Comparison of ENCODE assay signal across 17 mouse cellular contexts in the genomic region with DNA sequence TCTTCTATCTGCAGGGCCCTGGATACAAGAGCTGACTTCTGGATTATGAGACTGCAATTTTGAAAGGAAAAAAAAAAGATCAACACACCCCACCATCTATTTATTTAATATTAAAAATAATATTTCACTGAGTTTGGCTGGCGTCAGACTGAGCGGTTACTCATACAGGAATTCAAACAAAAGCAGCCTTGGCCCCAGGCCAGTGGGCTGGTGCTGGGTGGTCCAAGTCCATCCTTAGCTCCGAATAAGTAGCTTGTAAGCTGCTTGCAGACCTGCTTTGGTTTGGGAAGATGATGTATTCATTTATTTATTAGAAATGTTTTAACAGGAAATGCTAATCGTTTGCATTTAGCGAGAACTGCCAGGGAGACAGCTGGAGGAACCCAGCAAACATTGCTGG. TPM values are rescaled to one million over a fixed set of nuclear protein-coding genes. Genes with fewer than 3 reads are reported as not detected.
DNase-seq lines count a peak whose midpoint lies in the region; ATAC-seq and TF ChIP-seq lines count a peak whose summit lies in the region.
"Had no signal": no experiment of that assay in that cellular context is flagged by ENCODE, and none has a peak within 500 bp of the region (broad histone marks: within the 10 kb centered on the region; RNA-seq: fewer than 3 reads in every experiment).

No protein-coding gene starts in this region.

- no peak for TF ChIP-seq CTCF in intestine, postnatal 0 days (IDR thresholded peaks at IDR 0.05; ENCODE audit: low read depth)

- peaks cover 6% of the 10 kb centered on the region for H3K27me3 ChIP-seq in heart, embryonic 10.5 days (ENCODE audit: insufficient read depth, poor library complexity, severe bottlenecking)
- H3K27me3 ChIP-seq in heart, embryonic 12.5 days (replicated peaks): peaks cover 17% of the 10 kb centered on the region
- H3K27me3 ChIP-seq in intestine, postnatal 0 days (replicated peaks; ENCODE audit: control insufficient read depth, insufficient read depth, low read length): peaks cover 4% of the 10 kb centered on the region; the same call in 1 of the 2 replicates
- 0 out of 2 replicates have a peak, but pooled peaks cover 4% of the 10 kb centered on the region for H3K27me3 ChIP-seq in stomach, embryonic 16.5 days (ENCODE audit: control insufficient read depth, insufficient read depth, low read length)
- H3K27me3 ChIP-seq: midbrain, embryonic 15.5 days had no signal

- H3K9ac ChIP-seq in heart, embryonic 12.5 days: no peak overlapping the region
- H3K9ac ChIP-seq in intestine, postnatal 0 days (ENCODE audit: low read depth, low read length): no peak overlapping the region
- H3K9ac ChIP-seq in stomach, embryonic 16.5 days (ENCODE audit: low read length): no peak overlapping the region
- H3K9ac ChIP-seq: limb, embryonic 13.5 days; midbrain, embryonic 15.5 days had no signal

- no peaks in the 10 kb centered on the region for H3K9me3 ChIP-seq in heart, embryonic 10.5 days
- H3K9me3 ChIP-seq in heart, embryonic 12.5 days (replicated peaks): no peaks in the 10 kb centered on the region
- H3K9me3 ChIP-seq in intestine, postnatal 0 days (ENCODE audit: control insufficient read depth): no peaks in the 10 kb centered on the region
- no peaks in the 10 kb centered on the region for H3K9me3 ChIP-seq in stomach, embryonic 16.5 days (replicated peaks; ENCODE audit: control insufficient read depth, low read length)
- H3K9me3 ChIP-seq: hindbrain, embryonic 10.5 days; limb, embryonic 13.5 days; midbrain, embryonic 15.5 days had no signal

- no peak overlapping the region for H3K27ac ChIP-seq in heart, embryonic 10.5 days
- H3K27ac ChIP-seq in heart, embryonic 12.5 days (ENCODE audit: poor library complexity, severe bottlenecking): no peak overlapping the region
- peak overlapping the region; percentile 46; the same call in 1 of the 2 replicates for H3K27ac ChIP-seq in intestine, postnatal 0 days (ENCODE audit: low read depth, low read length)
- peak overlapping the region; percentile 34; the same call in 1 of the 2 replicates for H3K27ac ChIP-seq in stomach, embryonic 16.5 days (ENCODE audit: low read length)
- H3K27ac ChIP-seq: hindbrain, embryonic 10.5 days; limb, embryonic 13.5 days; macrophage; midbrain, embryonic 15.5 days had no signal

- no peaks in the 10 kb centered on the region for H3K36me3 ChIP-seq in heart, embryonic 10.5 days
- H3K36me3 ChIP-seq in heart, embryonic 12.5 days: no peaks in the 10 kb centered on the region
- no peaks in the 10 kb centered on the region for H3K36me3 ChIP-seq in intestine, postnatal 0 days (ENCODE audit: control insufficient read depth, insufficient read depth)
- no peaks in the 10 kb centered on the region for H3K36me3 ChIP-seq in stomach, embryonic 16.5 days (ENCODE audit: control insufficient read depth, insufficient read depth, low read length)
- H3K36me3 ChIP-seq: hindbrain, embryonic 10.5 days; limb, embryonic 13.5 days; midbrain, embryonic 15.5 days had no signal

- H3K4me3 ChIP-seq in heart, embryonic 10.5 days: no peak overlapping the region
- H3K4me3 ChIP-seq in heart, embryonic 12.5 days: no peak overlapping the region
- no peak overlapping the region for H3K4me3 ChIP-seq in intestine, postnatal 0 days (ENCODE audit: low read depth, low read length)
- H3K4me3 ChIP-seq in stomach, embryonic 16.5 days (replicated peaks; ENCODE audit: low read length): no peak overlapping the region
- H3K4me3 ChIP-seq: hindbrain, embryonic 10.5 days; limb, embryonic 13.5 days; midbrain, embryonic 15.5 days had no signal

- peaks cover 11% of the 10 kb centered on the region; the same call in 1 of the 2 replicates for H3K4me1 ChIP-seq in heart, embryonic 10.5 days
- H3K4me1 ChIP-seq in heart, embryonic 12.5 days (replicated peaks): peaks cover 3% of the 10 kb centered on the region; the same call in 1 of the 2 replicates
- peaks cover 6% of the 10 kb centered on the region; the same call in 1 of the 2 replicates for H3K4me1 ChIP-seq in intestine, postnatal 0 days (replicated peaks; ENCODE audit: control insufficient read depth, insufficient read depth, low read length)
- peaks cover 10% of the 10 kb centered on the region for H3K4me1 ChIP-seq in stomach, embryonic 16.5 days (ENCODE audit: control insufficient read depth, insufficient read depth, low read length)
- H3K4me1 ChIP-seq: limb, embryonic 13.5 days; midbrain, embryonic 15.5 days had no signal

- 79% methylated on average over 5 of the region's 5 CpGs for WGBS in heart, embryonic 10.5 days
- WGBS in heart, embryonic 12.5 days: 72% methylated on average over 5 of the region's 5 CpGs
- WGBS in intestine, postnatal 0 days: 45% methylated on average over 5 of the region's 5 CpGs
- WGBS in stomach, embryonic 16.5 days: 23% methylated on average over 5 of the region's 5 CpGs

- ATAC-seq in heart, embryonic 12.5 days (ENCODE audit: insufficient number of reproducible peaks, low FRiP score): no peak
- no peak for ATAC-seq in intestine, postnatal 0 days
- no peak for ATAC-seq in stomach, embryonic 16.5 days (ENCODE audit: insufficient read depth, low FRiP score)
- ATAC-seq: forebrain, embryonic 14.5 days; midbrain, embryonic 15.5 days had no signal

- no peak overlapping the region for H3K4me2 ChIP-seq in heart, embryonic 12.5 days
- H3K4me2 ChIP-seq in intestine, postnatal 0 days (replicated peaks; ENCODE audit: low read depth): no peak overlapping the region
- no peak overlapping the region for H3K4me2 ChIP-seq in stomach, embryonic 16.5 days (ENCODE audit: low read depth, low read length)
- H3K4me2 ChIP-seq: limb, embryonic 13.5 days; midbrain, embryonic 15.5 days had no signal

- DNase-seq in heart, embryonic 10.5 days (ENCODE audit: low spot score): peak; percentile 58
- DNase-seq in urinary bladder, postnatal 25 days (ENCODE audit: low spot score): peak; percentile 42
- DNase-seq in urinary bladder, postnatal 10 days (ENCODE audit: low spot score): no peak
- no peak for DNase-seq in frontal cortex, postnatal 14 days (ENCODE audit: low spot score in 2 of 2)
- no peak for DNase-seq in spleen, adult 18-20 months
- DNase-seq: adrenal gland, adult 8-10 months; layer of hippocampus, postnatal 36 days; right cerebral cortex, adult 18-20 months had no signal

RNA-seq across cellular contexts. Expression of gene Got1, which starts 38.8 kb away (rescaled TPM):
- 119 and 176 TPM in 2 replicates for polyA plus RNA-seq in heart, embryonic 10.5 days (2016; fragmentation: Nextera tagmentation; extraction: Ambion mirVana)
- 180 and 181 TPM in 2 replicates for polyA plus RNA-seq in heart, embryonic 12.5 days (2016; fragmentation: Nextera tagmentation; extraction: Ambion mirVana)
- 82.3 and 85.0 TPM in 2 replicates for polyA plus RNA-seq in intestine, postnatal 0 days (2015; fragmentation: Nextera tagmentation; extraction: Ambion mirVana)
- polyA plus RNA-seq in stomach, embryonic 16.5 days (2015; fragmentation: Nextera tagmentation; extraction: Ambion mirVana): 34.6 and 42.3 TPM in 2 replicates

RNA-seq across cellular contexts. Expression of gene Nkx2-3, which starts 49.0 kb away (rescaled TPM):
- 0.55 and 2.4 TPM in 2 replicates for polyA plus RNA-seq in heart, embryonic 10.5 days (2016; fragmentation: Nextera tagmentation; extraction: Ambion mirVana)
- not detected in 2 replicates for polyA plus RNA-seq in heart, embryonic 12.5 days (2016; fragmentation: Nextera tagmentation; extraction: Ambion mirVana)
- 54.3 and 56.9 TPM in 2 replicates for polyA plus RNA-seq in intestine, postnatal 0 days (2015; fragmentation: Nextera tagmentation; extraction: Ambion mirVana)
- 7.2 and 11.1 TPM in 2 replicates for polyA plus RNA-seq in stomach, embryonic 16.5 days (2015; fragmentation: Nextera tagmentation; extraction: Ambion mirVana)
- polyA plus RNA-seq: limb, embryonic 13.5 days; macrophage; neural tube, embryonic 14.5 days had no signal

Comparison
In these comparisons a context has a peak if more than half of its experiments do, and no peak if none do; other contexts are left out.
1. DNase-seq: peak in heart, embryonic 10.5 days (single experiment) and urinary bladder, postnatal 25 days (single experiment); none in urinary bladder, postnatal 10 days (single experiment), frontal cortex, postnatal 14 days (0 of 2) and spleen, adult 18-20 months (0 of 2).
2. H3K27ac ChIP-seq: peak in intestine, postnatal 0 days (single experiment) and stomach, embryonic 16.5 days (single experiment); none in heart, embryonic 10.5 days (single experiment) and heart, embryonic 12.5 days (single experiment).